ENCODE assay signal across 30 mouse cellular contexts in the genomic region with DNA sequence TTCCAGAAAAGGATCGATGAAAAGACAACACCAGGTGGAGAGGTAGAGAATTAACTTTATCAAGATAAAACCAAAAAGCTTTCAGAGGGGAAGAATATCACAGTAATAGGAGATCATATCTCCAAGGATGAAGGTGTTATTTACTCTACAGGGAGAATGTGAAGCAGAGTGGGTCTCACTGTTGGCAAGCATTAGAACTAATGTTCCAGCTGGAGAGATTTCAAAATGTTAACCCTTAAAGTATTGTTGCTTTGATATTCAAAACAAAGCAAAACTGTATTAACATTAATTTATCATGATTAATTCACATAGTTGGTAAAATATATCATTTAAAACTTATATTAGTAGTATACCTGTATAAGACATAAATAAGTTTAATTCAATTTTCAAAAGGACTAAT.
"Had no signal": no experiment of that assay in that cellular context is flagged by ENCODE, and none has a peak within 500 bp of the region (broad histone marks: within the 10 kb centered on the region; RNA-seq: fewer than 3 reads in every experiment).

No protein-coding gene starts in this region.

- H3K4me3 ChIP-seq: left cerebral cortex, adult 2 months; limb, embryonic 10.5 days; limb, embryonic 12.5 days; limb, embryonic 13.5 days; limb, embryonic 15.5 days; liver, embryonic 12.5 days; liver, embryonic 13.5 days; liver, embryonic 15.5 days; lung, embryonic 15.5 days; megakaryocyte, embryonic 14.5 days; midbrain, embryonic 10.5 days; midbrain, embryonic 12.5 days; midbrain, embryonic 13.5 days; midbrain, embryonic 15.5 days; myocyte had no signal

- ATAC-seq: liver, embryonic 12.5 days; liver, postnatal 0 days; lung, postnatal 0 days; midbrain, embryonic 13.5 days; midbrain, embryonic 15.5 days; midbrain, embryonic 16.5 days had no signal

- H3K27ac ChIP-seq: left cerebral cortex, adult 2 months; limb, embryonic 10.5 days; limb, embryonic 12.5 days; limb, embryonic 13.5 days; limb, embryonic 15.5 days; liver, embryonic 12.5 days; liver, embryonic 13.5 days; liver, embryonic 14.5 days; liver, embryonic 15.5 days; lung, embryonic 15.5 days; macrophage; midbrain, embryonic 10.5 days; midbrain, embryonic 12.5 days; midbrain, embryonic 13.5 days; midbrain, embryonic 15.5 days had no signal

- H3K9ac ChIP-seq: limb, embryonic 12.5 days; limb, embryonic 13.5 days; limb, embryonic 15.5 days; liver, embryonic 12.5 days; liver, embryonic 13.5 days; liver, embryonic 14.5 days; liver, embryonic 15.5 days; liver, postnatal 0 days; lung, embryonic 14.5 days; lung, embryonic 15.5 days; midbrain, embryonic 12.5 days; midbrain, embryonic 13.5 days; midbrain, embryonic 15.5 days had no signal

- H3K9me3 ChIP-seq: limb, embryonic 10.5 days; limb, embryonic 12.5 days; limb, embryonic 13.5 days; limb, embryonic 15.5 days; liver, embryonic 12.5 days; liver, embryonic 13.5 days; liver, embryonic 15.5 days; lung, embryonic 15.5 days; midbrain, embryonic 15.5 days had no signal

- H3K36me3 ChIP-seq: limb, embryonic 10.5 days; limb, embryonic 12.5 days; limb, embryonic 13.5 days; limb, embryonic 15.5 days; liver, embryonic 12.5 days; liver, embryonic 13.5 days; liver, embryonic 15.5 days; lung, embryonic 15.5 days; midbrain, embryonic 12.5 days; midbrain, embryonic 13.5 days; midbrain, embryonic 15.5 days had no signal

- H3K4me1 ChIP-seq: limb, embryonic 10.5 days; limb, embryonic 12.5 days; limb, embryonic 13.5 days; limb, embryonic 15.5 days; liver, embryonic 12.5 days; liver, embryonic 13.5 days; liver, embryonic 15.5 days; lung, embryonic 15.5 days; megakaryocyte, embryonic 14.5 days; midbrain, embryonic 10.5 days; midbrain, embryonic 12.5 days; midbrain, embryonic 13.5 days; midbrain, embryonic 15.5 days had no signal

- H3K27me3 ChIP-seq: limb, embryonic 12.5 days; limb, embryonic 13.5 days; limb, embryonic 15.5 days; liver, embryonic 12.5 days; liver, embryonic 13.5 days; liver, embryonic 15.5 days; lung, embryonic 15.5 days; megakaryocyte, embryonic 14.5 days; midbrain, embryonic 12.5 days; midbrain, embryonic 13.5 days; midbrain, embryonic 15.5 days had no signal

- DNase-seq: left cerebral cortex, postnatal 4 days; liver; liver, embryonic 13.5 days; liver, postnatal 0 days; lung, adult 18-20 months; lung, adult 2 months; lung, embryonic 14.5 days; lung, postnatal 10 days; lung, postnatal 14 days; lung, postnatal 36 days; lung, postnatal 4 days had no signal

- H3K4me2 ChIP-seq: limb, embryonic 12.5 days; limb, embryonic 13.5 days; limb, embryonic 15.5 days; liver, embryonic 11.5 days; liver, embryonic 12.5 days; liver, embryonic 13.5 days; liver, embryonic 15.5 days; lung, embryonic 14.5 days; lung, embryonic 15.5 days; midbrain, embryonic 12.5 days; midbrain, embryonic 13.5 days; midbrain, embryonic 15.5 days had no signal
